Mouse (Mus musculus) lung, postnatal 14 days (tissue): ENCODE measurements around the gene Bpifb5.
"Not testable (repeated sequence)": the region's sequence is repeated elsewhere in the genome, so short reads cannot be mapped to it uniquely, and the experiment has no call there.

Experiments used
- DNase-seq: peaks from one replicate; pipeline ENCODE4 v3.0.0; 2021

Bpifb5 gene

DNA sequence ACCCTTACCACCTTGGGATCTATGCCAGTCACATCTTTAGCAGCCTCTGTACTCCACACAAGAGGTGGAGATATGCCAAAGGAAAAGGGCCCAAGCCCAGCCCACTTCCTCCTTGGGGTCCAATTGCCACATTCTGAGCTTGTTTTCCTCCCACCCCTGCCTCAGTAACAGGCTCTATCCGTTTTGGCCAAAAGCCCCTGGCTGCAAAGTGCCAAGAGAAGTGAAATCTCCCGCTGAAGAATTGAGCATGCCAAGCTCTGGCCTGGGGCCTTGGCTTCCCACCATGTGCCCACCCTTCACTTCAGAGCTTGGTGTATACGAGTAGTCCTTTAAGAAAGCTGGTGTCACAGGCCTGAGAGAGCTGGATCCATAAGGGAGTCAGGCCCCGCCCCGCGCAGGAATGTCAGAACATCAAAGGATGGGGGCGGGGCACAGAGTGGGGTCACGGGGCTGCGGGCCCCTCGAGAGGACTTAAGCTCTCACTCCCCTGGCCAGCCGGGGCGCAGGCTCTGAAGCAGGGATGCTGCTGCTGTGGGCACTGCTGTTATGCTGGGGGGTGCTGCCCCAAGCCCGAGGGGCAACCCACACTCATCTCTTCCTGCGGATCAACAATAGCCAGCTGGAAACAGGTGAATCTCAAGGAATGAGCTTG lies at the start of gene Bpifb5:
Gene Bpifb5, plus strand, starts transcription at position 478 of the 652 bp plus-strand sequence.
- peak; percentile 61 for DNase-seq

DNA sequence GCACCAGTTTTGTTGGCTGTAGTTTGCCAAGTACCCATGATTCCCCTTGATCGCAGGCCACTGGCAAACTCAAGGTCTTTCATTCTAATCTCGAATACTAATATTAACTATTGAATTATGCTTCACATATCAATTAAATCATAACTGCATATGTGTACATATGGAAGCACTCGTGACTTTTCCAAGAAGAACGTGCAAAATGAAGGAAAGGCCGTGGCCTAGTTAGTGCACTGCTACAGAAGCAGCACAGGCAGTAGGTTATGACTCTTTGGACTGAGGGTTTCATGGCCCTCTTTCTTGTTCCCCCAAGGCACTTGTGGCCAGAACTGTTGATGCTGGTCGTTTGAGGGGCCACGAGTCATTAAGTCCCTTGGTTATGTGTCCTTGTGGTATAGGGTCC lies 41.6 kb upstream of the Bpifb5 start:
- not testable (repeated sequence) for DNase-seq

DNA sequence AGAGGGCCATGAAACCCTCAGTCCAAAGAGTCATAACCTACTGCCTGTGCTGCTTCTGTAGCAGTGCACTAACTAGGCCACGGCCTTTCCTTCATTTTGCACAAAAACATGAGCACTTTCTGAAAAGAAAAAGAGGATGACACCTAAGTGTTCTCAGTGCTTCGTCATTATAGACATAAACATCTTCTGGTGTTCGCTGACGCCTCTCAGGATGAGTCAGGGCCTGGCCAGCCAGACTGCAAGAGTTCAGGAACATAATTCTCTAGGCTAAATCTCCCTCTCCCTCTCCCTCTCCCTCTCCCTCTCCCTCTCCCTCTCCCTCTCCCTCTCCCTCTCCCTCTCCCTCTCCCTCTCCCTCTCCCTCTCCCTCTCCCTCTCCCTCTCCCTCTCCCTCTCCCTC lies 40.5 kb upstream of the Bpifb5 start:
- DNase-seq = not testable (repeated sequence)

DNA sequence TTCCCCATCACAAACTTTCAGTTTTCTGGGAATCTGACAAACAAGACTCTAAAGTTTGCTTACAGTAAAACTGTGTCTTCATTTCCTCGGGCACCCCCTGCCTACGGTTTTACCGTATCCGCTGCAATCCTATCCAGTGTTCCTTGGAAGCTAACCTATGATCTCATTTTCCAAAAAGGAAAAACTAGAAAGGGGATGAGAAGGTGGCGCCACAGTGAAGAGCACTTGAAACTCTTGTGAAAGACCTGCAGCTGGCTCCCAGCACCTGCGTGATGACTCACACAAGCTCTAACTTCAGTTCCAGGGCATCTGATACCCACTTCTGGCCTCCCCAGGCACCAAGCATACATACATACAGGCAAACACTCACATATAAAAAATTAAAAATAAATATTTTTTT lies 38.2 kb upstream of the Bpifb5 start:
- peak; percentile 34 for DNase-seq

DNA sequence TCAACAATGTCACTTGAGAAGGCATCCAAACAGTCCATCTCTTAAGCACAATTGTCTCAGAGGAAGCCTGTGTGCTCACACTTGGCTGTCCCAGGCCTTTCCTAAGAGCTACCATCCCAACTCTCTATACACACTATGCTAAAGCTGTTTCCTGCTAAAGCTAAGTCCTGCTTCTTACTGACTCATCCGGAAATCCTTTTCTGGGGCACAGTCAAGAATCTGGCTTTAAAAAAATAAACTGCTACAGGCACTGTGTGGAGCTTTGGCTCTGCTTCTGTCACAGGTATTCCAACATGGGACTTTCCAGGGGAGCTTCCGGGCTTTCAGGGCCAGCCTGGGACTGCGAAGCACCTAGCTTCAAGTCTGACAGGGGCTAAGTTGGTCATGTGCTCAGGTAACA lies 37.8 kb upstream of the Bpifb5 start:
- no peak for DNase-seq

DNA sequence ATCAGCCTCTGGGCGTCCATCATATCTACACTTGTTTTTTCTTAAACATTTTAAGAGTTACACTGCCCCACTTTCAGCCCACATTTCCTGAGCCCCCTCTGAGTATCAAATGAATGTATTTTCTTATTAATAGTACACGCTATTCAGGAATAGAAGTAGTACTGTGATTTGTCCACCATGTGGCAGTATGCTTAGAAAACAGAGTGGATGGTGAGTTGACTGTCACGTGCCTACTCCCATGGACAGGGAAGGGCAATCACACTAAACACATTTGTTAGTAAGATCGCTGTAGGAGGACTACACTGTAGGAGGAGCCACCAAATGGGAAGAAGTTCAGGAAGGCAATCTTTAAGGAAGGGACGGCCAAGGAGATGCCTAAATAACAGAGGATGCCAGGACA lies 36.1 kb upstream of the Bpifb5 start:
- DNase-seq = no peak

DNA sequence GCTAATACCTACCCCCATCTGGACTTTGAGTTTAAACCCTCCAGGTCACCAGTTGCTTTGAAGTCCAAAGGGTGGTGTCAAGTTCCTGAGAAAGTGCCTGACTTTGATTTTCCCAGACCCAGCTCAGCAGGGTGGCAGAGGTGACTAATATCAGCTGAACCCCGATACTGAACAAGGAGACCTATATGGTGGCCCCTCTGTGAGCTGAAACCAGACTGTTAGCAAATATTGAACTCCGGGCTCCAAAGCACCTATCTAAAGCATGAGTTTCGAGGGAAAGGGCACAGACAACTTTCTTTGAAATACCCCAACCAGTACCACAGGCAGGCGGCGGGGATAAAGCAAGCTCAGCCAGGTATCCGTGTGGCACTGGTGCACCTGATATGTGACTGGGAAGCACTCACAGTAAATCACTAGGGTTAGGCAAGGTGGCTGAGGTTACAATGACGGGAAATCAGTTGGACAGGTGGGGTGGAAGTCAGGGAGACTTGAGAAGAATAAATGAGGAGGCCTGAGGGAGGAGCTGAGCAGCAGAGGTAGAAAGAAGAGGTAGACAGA lies 33.6 kb upstream of the Bpifb5 start:
- DNase-seq = no peak

DNA sequence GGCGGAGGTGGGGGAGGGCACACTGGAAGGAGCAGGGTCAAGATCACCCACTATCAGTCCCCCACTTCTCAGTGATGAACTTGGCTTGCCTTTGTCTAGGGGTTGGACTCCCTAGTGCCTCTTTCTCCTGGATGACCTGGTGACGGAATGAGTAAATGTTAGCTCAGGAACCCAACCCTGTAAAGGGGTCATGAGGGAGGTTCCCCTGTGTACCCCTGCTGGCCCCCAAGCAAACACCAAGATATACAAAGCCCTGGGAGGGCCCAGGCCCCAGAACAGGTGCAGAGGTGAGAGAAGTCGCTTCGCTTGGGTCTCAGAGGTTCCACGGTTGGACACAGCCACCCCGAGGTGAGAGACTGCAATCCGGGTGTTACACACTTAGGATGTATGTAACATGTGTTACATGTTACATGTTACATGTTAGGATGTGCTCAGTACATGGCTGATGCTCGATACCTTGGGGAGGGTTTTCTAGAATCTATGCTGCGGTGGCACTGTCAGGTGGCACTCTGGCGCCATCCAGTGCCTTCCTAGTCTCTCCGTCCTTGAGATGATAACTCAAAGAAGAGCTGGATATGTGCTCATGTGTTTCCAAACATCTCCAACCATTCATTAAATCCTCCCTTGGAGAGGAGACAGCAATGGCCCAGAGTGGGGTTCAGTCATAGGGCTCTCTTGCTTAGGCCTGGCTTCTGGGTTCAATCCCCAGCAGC lies 32.8 kb upstream of the Bpifb5 start, which contains the start of gene Bpifb1:
Gene Bpifb1, plus strand, starts transcription at position 273 of the 713 bp plus-strand sequence.
- no peak for DNase-seq

DNA sequence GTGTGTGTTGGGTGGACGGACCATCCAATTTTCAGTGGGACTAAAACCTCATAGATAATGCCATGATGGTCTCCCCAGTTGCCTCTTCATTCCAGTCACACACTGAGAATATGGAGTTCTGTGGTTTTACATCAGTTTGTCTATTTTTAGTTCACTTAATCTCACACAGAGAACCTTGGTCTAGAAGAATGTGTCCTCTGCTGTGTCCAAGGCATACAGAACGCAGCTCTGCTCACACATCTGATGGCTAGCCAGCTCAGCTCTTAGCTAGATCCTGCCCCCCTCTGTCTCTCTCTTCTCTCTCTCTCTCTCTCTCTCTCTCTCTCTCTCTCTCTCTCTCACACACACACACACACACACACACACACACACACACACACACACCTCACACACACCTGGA lies 31.4 kb upstream of the Bpifb5 start:
- no peak for DNase-seq

DNA sequence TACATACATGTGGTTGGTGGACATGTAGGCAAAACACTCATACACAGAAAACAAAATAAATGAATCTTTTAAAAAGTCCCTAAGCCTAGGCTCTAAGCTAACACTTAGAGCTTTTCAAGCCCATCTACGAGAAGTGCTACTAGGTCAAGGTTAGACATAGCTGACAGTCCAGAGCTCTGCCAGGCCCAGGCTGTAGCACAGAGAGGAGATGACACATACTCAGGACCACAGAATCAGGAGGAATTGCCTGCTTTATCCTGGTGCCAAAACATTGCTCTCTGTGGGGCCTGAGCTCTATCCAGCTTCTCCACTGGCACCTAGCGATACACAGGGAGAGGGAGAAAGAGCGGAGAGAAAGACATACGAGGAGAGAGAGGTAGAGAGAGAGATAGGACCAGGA lies 30.5 kb upstream of the Bpifb5 start:
- no peak for DNase-seq

DNA sequence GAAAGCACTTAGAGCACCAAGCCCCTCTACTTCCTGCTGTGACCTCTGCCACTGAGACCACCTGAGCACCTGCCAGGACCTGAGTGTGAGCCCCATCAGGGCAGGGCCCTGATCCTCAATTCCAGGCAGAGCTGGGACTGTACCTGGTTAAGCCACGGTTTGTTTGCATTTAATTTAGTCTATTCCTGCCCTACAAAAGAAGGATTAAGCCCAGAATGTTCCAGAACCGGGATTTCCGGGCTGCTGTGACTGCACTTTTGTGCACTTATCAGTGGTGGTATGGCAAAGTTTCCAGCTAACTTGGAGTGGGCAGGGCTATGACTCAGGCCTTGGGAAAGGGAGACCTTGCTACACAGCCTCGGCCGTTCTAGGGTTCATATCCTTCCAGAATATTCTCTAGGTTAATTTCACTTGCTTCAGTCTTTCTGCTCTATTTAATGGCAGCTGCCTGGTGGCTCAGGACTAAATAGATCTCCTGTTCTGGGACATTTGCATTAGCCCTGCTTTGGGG lies 29.5 kb upstream of the Bpifb5 start:
- no peak for DNase-seq

DNA sequence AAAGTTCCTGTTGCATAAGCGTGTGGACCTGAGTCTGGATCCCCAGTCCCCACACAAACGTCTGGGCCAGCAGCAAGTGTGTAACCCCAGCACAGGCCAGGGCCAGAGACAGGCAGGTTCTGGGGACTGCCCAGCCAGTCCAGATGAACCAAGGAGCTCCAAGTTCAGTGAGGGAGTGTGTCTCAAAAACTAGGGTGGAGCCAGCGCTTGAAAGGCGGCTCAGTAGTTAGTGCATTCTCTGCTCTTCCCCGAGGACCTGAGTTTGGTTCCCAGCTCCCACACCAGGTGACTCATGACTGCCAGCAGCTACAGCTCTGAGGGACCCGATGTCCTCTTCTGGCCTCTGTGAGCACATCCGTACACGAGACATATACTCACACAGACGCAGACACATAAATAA lies 26.5 kb upstream of the Bpifb5 start:
- no peak for DNase-seq

DNA sequence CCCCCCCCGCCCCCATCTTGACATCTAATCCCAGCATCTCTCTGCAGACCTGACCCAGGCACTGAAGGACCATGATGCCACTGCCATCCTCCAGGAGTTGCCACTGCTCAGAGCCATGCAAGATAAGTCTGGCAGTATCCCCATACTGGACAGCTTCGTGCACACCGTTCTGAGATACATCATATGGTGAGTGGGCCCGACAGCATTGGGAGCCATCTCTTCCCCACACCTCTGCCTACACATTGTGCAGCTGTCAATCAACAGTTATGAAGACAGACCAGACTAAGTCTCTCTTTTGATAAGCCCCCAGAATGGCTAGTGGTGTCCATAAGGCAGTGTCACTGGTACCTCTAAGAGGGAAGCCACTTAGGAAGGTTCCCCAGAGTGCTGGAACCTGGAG lies 18.9 kb upstream of the Bpifb5 start:
- no peak for DNase-seq

DNA sequence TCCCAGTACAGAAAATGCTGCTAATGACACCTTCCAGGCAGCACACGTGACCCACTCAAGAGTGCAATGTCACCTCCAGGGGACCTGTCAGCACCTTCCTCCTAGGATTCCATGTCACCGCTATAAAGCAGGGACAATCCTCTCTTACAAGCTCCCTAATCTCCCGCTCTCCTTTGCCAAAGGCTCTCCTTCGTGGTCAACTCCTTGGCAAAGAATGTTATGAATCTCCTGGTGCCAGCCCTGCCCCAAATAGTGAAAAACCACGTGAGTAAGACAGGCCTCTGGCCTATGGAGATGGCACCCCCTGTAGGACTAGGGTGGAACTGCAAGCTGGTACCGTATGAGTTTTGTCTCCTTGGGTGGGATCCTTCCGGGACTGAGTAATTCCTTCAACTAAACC lies 16.6 kb upstream of the Bpifb5 start:
- DNase-seq = peak; percentile 64

DNA sequence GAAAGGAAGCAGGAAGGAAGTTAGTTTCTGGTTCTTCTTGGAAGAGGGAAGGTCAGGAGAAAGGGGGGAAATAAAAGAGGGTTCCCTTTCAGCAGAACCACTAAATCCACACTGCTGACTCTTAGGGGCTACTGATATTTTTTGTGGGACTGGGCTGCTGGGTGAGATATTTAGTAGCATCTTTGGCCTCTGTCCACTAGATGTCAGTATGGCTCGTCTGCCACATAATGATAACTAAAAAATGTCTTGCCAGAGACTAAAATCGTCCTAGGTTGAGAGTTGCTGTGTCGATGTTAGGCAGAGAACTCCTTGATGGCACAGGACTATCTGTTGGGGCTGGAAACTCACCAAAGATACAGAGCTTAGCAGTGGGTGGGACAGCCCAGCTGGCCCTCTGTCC lies 14.4 kb upstream of the Bpifb5 start:
- DNase-seq = peak; percentile 20

DNA sequence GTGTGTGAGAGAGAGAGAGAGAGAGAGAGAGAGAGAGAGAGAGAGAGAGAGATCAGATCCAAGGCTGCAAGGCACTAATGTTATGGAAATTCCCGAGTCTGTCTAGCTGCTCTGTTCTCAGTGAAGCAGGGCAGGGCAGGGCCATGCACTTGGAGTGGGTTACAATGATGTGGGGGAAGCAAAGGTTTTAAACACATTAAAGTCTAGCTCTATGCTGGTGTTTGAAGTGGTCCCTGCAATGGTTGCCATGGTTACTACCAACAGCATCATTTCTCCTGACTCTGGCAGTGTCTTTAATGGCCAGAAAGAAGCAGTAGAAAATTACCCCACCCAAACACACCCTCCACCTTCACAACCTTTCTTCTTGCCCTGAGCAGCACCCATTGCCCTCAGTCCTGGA lies 12.4 kb upstream of the Bpifb5 start:
- no peak for DNase-seq

DNA sequence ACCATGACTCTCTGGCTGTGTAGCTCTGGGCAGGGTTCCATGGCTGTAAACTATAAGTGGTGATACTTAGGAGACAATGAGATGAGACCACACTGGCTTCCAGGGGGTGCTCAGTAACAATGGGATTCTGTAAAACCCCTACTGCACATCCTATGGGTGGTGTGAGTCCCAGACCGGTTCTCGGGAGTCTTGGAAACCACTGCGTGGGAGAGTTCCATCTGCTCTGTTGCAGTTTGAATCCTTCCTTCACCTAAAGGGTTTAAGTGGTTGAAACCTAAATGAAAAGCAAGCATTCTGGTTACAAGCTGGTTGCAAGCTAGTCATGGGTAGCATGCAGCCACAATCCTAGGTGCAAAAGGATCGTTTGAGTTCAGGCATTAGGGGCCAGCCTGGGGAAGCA lies 11.7 kb upstream of the Bpifb5 start:
- no peak for DNase-seq

DNA sequence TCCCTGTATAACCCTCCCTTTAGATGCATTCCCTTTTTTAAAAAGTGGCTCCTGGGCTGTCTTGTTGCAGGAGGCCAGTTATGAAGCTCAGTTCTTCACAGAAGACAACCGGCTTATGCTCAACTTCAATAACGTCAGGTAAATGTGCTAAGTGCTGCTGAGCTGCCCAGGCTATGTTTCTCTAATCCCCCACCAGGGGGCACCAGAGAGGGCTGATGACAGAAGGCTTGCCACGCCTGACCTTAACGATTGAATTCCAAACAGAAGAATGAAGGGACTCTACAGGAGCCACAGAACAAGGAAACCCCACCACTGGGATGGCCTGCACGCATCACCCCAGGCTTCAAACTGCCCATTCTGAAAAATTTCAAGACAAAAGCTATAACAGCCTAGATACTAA lies 8.4 kb upstream of the Bpifb5 start:
- DNase-seq = peak; percentile 88

DNA sequence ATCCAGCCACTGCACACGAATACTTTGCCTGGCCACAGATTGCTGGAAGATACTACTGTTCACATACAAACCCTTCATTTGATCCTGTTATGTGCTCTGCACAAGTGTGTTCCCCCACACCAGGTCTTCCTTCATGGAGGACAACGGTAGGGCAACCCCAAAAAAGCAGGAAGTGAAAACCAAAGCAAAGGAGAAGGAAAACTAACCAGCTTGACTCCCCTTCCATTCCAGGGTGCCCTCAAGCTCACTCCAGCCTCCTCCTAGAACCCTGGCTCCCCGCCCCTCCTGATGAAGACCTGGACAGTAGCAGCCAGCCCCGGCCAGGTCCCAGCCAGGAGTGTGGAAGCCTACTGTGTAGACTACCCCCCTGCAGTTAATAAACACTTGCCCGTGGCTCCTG lies 3.6 kb upstream of the Bpifb5 start:
- DNase-seq = no peak

DNA sequence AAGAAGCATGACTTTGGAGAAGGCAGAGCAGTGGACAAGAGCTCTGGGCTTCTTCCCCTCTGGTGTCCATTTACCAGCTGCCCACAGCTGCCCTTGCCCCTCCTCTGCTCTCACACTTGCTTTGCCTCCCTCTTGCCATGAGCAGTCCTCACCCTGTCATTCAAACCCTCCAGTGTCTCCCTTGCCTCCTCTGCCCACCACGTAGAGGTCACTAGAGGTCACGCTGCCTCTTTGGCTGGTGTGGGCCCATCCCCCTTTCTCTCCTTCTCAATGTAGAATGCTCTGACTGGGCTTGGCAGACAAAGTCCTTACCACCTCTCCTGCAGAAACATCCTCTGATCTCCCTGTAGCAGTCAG lies 353 bp downstream of the Bpifb5 start:
- DNase-seq = no peak

DNA sequence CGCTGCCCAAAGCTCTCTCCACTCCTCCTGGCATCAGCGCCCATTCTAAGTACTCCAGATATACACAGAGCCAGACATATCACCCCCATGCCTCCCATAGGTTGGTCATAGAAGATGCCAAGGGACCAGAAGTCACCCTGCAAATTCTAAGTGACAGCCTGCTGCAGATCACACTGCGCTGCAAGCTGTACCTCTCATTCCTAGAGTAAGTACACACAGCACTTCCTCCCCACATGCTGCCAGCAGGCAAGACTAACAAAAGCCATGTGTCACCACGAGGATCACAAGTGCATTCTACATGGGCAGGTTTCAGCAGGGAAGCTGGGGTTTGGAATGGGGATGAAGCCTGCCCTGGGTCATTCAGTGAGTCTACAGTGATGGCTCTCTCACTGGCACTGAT lies 3.4 kb downstream of the Bpifb5 start:
- DNase-seq = no peak

DNA sequence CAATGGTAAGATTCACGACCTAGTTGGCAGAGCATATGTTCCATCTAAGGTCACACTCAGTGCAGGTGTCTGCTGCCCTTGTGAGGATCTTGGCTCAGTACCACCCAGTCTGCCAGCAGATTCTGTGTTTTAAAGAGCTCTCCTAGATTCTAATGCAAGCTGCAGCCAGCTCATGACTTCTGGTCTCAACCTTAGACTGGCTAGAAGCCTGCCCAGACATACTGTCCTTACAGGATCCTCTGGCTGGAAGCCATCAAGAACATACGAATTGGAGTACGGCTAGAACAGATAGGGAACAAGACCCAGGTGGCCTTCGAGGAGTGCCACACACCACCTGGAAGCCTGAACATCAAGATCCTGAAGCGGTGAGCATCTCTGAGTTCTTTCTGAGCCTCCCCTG lies 4.3 kb downstream of the Bpifb5 start:
- no peak for DNase-seq

DNA sequence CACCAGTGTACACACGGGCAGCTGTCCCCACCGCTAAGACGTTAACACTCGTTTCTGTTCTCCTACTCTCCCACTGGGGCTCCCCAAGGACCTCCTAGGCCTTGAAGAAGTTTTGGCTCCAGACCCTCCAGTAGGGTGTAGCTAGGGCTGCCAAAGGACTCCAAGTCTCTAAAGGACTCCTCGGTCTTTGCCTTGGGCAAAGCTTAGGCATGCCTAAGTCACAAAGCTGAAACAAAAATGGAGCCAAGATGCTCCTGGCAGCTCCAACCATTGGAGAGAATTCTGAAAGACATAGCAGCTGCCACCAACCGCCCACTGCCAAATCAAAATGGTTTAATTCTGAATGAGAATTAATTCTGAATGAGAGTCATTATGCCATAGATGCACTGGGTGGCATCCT lies 9.9 kb downstream of the Bpifb5 start:
- no peak for DNase-seq

DNA sequence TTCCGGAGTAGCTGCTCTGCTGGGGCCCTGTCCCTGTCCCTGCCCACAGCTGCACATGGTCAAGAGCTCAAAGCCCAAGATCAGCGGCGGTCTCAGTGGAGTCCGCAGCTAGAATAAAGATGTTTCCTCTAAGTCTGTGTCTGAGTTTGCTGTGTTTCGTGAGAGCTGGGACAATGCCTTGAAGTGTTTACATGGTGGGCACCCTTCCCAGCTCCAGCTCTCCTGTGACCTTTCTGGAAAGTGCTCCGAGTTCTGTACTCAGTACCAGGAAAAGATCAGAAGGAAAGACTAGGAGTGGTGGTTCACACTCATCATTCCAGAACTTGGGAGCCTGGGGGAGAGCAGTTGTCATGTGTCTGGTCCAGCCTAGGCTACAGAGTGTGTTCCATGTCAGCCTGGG lies 17.2 kb downstream of the Bpifb5 start:
- DNase-seq = peak; percentile 52
